ENCODE assay signal across 8 mouse cellular contexts in the genomic region with DNA sequence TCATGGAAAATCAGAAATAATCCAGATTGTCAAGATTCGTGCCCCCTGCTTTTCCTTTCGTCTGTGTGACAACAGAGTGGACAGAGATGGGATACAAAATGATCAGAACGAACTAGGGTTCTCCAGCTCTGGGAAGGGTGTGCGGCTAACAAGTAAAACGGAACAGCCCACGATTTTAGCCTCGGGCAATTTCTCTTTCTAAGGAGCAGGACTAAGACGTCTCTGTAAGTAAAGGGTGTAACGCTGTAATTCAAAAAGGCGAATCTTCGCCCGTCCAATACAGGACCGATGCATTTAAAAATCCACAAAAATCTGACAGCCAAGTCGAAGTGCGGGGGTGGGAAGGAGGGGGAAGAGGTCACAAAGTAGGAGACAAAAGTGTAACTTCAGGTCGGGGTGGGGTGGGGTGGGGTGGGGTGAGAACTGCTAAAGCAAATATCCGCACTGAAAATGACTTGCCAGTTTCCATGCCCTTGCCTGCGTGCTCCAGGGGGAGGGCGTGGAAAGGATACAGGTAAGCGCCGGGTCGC. TPM values are rescaled to one million over a fixed set of nuclear protein-coding genes. Genes with fewer than 3 reads are reported as not detected.
DNase-seq lines count a peak whose midpoint lies in the region; ATAC-seq and TF ChIP-seq lines count a peak whose summit lies in the region.

No protein-coding gene starts in this region.

- peak overlapping the region; percentile 63 for H3K9ac ChIP-seq in midbrain, embryonic 12.5 days (replicated peaks)

- peak overlapping the region; percentile 60 for H3K4me2 ChIP-seq in midbrain, embryonic 12.5 days (replicated peaks)

- peak overlapping the region; percentile 83 for H3K4me3 ChIP-seq in lung, adult 2 months (replicated peaks; ENCODE audit: extremely low read depth, low read depth, low read length)
- H3K4me3 ChIP-seq in cortical plate, adult 2 months (ENCODE audit: insufficient read depth, low read length): peak overlapping the region; percentile 81
- H3K4me3 ChIP-seq in hindbrain, embryonic 10.5 days: peak overlapping the region; percentile 82
- H3K4me3 ChIP-seq in midbrain, embryonic 12.5 days: peak overlapping the region; percentile 89

- TF ChIP-seq POLR2A in lung, adult 2 months (IDR thresholded peaks at IDR 0.05; ENCODE audit: borderline replicate concordance, extremely low read depth, low read depth, low read length): no peak
- TF ChIP-seq POLR2A in cortical plate, adult 2 months (IDR thresholded peaks at IDR 0.05; ENCODE audit: extremely low read depth, insufficient read depth, low read length): 0 out of 2 replicates have a peak, but pooled peaks have one; percentile 8

- WGBS in lung, adult 2 months: 3% methylated on average over 22 of the region's 22 CpGs
- WGBS in hindbrain, embryonic 10.5 days: 4% methylated on average over 22 of the region's 22 CpGs
- 2% methylated on average over 22 of the region's 22 CpGs for WGBS in midbrain, embryonic 12.5 days

- no peaks in the 10 kb centered on the region; the same call in 1 of the 2 replicates for H3K27me3 ChIP-seq in hindbrain, embryonic 10.5 days (ENCODE audit: insufficient read depth, poor library complexity, severe bottlenecking)
- no peaks in the 10 kb centered on the region for H3K27me3 ChIP-seq in midbrain, embryonic 12.5 days

- peak; percentile 6; the same call in 1 of the 2 replicates for ATAC-seq in midbrain, embryonic 12.5 days (ENCODE audit: low FRiP score, low read depth)

- no peaks in the 10 kb centered on the region for H3K36me3 ChIP-seq in hindbrain, embryonic 10.5 days
- H3K36me3 ChIP-seq in midbrain, embryonic 12.5 days: no peaks in the 10 kb centered on the region

- no peak for TF ChIP-seq CTCF in lung, adult 2 months (IDR thresholded peaks at IDR 0.05; ENCODE audit: insufficient read depth, low read length)
- TF ChIP-seq CTCF in cortical plate, adult 2 months (IDR thresholded peaks at IDR 0.05; ENCODE audit: extremely low read depth, insufficient read depth, low read length): no peak

- DNase-seq in lung, adult 2 months: no peak
- no peak for DNase-seq in lung, postnatal 25 days (ENCODE audit: low spot score)
- no peak for DNase-seq in hindbrain, embryonic 10.5 days (ENCODE audit: low spot score)
- no peak for DNase-seq in spleen, adult 18-20 months
- no peak for DNase-seq in frontal cortex, postnatal 14 days (ENCODE audit: low spot score in 2 of 2)
- no peak for DNase-seq in ovary, postnatal 14 days (ENCODE audit: low spot score)

- H3K4me1 ChIP-seq in lung, adult 2 months (ENCODE audit: control insufficient read depth, insufficient read depth, low read length): peaks cover 6% of the 10 kb centered on the region
- 0 out of 2 replicates have a peak, but pooled peaks cover 2% of the 10 kb centered on the region for H3K4me1 ChIP-seq in cortical plate, adult 2 months (ENCODE audit: control insufficient read depth, insufficient read depth, low read length)
- H3K4me1 ChIP-seq in hindbrain, embryonic 10.5 days (replicated peaks): peaks cover 10% of the 10 kb centered on the region; the same call in 1 of the 2 replicates
- H3K4me1 ChIP-seq in midbrain, embryonic 12.5 days: peaks cover 3% of the 10 kb centered on the region; the same call in 1 of the 2 replicates

- no peak overlapping the region; the same call in 1 of the 2 replicates for H3K27ac ChIP-seq in cortical plate, adult 2 months (ENCODE audit: insufficient read depth, low read length)
- peak overlapping the region; percentile 88 for H3K27ac ChIP-seq in hindbrain, embryonic 10.5 days
- H3K27ac ChIP-seq in midbrain, embryonic 12.5 days (replicated peaks): peak overlapping the region; percentile 56; the same call in 1 of the 2 replicates

- H3K9me3 ChIP-seq in hindbrain, embryonic 10.5 days: no peaks in the 10 kb centered on the region
- H3K9me3 ChIP-seq in midbrain, embryonic 12.5 days: no peaks in the 10 kb centered on the region

RNA-seq across cellular contexts. Expression of gene Cep126, which starts 0.4 kb away (rescaled TPM):
- 2.8 and 3.6 TPM in 2 replicates for polyA plus RNA-seq in lung, adult 2 months (2012; rRNA removed)
- polyA plus RNA-seq in cortical plate, adult 2 months (2012; rRNA removed): 12.1 and 12.5 TPM in 2 replicates
- polyA plus RNA-seq in hindbrain, embryonic 10.5 days (2016; fragmentation: Nextera tagmentation; extraction: Ambion mirVana): 2.8 TPM in 2 replicates
- polyA plus RNA-seq in midbrain, embryonic 12.5 days (2016; fragmentation: Nextera tagmentation; extraction: Ambion mirVana): 4.2 and 5.1 TPM in 2 replicates
